Mouse (Mus musculus) myocyte (in vitro differentiated cells): ENCODE measurements around the gene Nxph3.

Experiments
- MAX ChIP-seq: IDR thresholded peaks from one replicate; pipeline ENCODE4 v1.6.1; 2011; ENCODE audit warnings: low read depth, mild to moderate bottlenecking, control low read depth
- POLR2A ChIP-seq: IDR thresholded peaks from one replicate; pipeline ENCODE4 v1.6.1; 2011; ENCODE audit warnings: low read depth, mild to moderate bottlenecking, control low read depth, moderate library complexity; ENCODE audit not compliant: insufficient read length
- POLR2AphosphoS2 ChIP-seq: IDR thresholded peaks from one replicate; pipeline ENCODE4 v1.6.1; 2011; ENCODE audit warnings: low read depth, control low read depth; ENCODE audit not compliant: insufficient read length
- TCF3 ChIP-seq: IDR thresholded peaks from one replicate; pipeline ENCODE4 v1.6.1; 2011; ENCODE audit warnings: low read depth, control low read depth; ENCODE audit not compliant: insufficient read length

GRCm38 (mm10) chr11:95519299-95519698 is 4.9 kb upstream of the Nxph3 start:
- TF ChIP-seq POLR2A (no peak), TCF3 (no peak), MAX (no peak), POLR2AphosphoS2 (no peak)
